Mouse (Mus musculus) thymus, postnatal 36 days (tissue): ENCODE results near the gene Lrrc10b.
A peak's percentile ranks its signal among the peaks of the same experiment; 100 is the strongest.

Source experiments
- DNase-seq, 2 experiments: peaks; one replicate each; pipeline ENCODE4 v3.0.0; 2022; ENCODE audit warnings: mixed read lengths in 2 of 2

Gene Lrrc10b

GRCm38 (mm10) chr19:10437521-10437920, 19.8 kb downstream of the Lrrc10b start:
- DNase-seq: no peak

DNA sequence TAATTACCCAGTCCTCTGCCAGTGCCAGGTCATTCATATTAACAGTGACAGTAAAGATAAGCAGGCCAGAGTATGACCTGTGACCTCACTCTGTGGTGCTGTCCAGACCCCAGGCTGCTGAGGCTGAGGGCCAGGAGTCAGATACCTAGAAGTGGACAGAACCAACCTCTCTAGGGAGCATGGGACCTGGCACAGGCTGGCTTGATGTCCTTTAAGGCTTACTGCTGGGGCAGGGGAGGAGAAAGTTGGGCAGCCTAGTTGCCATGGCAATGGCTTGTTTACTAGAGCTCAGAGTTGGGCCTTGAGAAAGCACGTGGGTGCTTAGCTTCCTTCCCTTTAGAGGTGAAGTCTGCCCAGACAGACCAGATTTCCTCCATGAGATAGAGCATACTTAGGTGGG, 20.5 kb downstream of the Lrrc10b start:
- no peak for DNase-seq

DNA sequence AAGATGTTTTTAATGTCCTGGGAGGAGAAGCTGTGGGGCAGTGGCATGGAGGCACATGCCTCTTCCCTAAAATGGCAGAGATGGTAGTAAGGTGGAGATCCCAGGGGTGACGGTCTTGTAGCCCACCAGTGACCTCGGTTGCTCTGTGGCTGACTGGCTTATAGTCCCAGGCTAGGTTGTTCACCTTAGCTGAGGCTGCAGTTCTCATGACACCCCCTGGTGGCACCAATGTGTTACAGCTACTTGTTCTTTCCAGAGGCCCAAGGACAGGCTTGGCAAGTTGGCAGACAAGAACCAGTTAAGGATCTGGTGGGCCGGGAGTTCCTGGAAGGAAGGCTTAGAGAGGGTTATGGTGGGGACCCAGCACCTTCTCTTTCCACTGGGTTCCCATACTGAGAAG, 21.4 kb downstream of the Lrrc10b start:
- peak; percentile 24 to 30 for DNase-seq

GRCm38 (mm10) chr19:10434927-10435326, 22.3 kb downstream of the Lrrc10b start:
- no peak for DNase-seq

DNA sequence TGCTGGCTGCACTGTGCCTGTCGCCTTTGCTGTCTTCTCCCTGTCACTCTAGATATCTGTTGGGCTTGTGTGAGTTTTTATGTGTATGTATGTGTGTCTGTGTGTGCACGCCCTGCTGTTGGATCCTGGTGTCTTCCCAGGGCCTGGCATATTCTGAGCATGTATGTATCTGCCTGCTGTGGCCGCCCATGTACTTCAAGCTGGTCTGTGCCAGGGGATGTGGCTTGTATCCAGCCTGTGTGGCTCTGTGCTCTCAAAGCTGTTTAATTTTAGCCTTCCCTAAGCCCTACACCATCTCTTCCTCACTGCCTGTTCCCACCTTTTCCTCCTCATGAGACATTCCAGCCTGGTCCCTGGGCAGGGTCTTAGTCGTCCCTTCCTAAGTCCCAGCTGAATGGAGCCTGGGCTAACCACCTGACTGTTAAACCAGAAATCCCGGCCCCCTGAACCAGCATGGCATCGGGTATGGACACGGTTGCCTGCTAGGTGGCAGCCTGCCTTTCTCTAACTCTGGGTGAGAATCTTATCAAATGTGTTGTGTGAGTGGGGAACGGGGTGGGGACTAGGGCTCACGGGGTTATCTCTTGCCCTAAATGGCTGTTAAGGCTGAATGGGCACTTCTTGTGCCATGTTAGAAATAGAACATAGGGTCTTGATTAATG, 23.3 kb downstream of the Lrrc10b start:
- no peak for DNase-seq

DNA sequence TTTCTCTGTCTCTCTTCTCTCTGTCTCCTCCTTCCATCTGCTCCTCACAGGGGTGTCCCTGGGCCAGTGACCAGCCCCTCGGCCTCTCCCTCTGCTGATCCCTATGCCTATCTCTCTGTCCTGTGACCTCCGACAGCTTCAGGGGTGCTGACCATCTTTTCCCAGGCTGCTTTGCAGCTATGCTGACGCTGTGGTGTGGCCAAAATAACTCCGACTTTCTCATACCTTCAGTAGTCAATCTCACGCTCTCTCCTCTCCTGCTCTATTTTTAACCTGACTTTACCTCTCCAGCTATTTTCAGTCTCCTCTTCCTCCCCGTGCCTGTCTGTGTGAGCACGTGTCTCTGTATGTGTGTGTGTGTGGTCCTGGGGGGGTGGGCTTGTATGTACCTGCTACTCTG, 24.0 kb downstream of the Lrrc10b start:
- no peak for DNase-seq

DNA sequence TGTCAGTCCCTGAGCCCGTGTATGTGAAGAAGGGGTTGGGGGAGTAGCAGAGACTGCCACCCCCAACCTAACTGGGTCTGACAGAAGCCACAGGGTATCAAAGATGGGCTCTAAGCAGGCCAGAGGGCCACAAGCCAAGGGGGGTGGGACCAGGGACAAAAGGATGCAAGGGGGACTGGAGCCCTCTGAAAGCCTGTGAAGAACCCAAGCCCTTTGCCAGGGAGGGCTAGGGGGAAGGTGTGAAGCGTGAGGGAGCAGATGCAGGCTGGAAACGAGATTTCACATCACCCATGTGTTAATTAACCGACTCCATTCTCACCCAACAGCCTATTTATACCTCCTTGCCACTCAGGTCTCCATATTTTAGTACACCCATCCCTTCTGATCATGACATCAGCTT, 25.4 kb downstream of the Lrrc10b start:
- no peak for DNase-seq

DNA sequence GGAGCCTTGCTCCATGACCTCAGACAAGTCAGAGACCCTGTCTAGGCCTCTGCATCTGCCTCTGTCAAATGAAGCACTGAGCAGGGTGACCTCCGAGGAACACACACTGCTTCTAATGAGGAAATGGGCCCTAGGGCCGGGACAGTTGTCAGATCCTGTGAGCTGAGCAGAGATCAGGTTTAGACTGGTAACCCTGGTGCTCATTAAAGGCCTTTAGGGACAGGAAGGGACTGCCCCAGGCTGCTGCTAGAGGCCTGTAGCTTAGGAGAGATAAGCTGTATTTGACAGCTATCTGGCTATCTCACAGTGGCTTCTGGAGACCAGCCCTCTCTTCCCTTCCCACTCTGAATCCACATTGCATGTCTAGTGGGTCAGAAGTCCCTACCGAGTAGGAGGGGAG, 25.9 kb downstream of the Lrrc10b start:
- no peak for DNase-seq

- DNase-seq: no peak
These were observed 27.9 kb downstream of the Lrrc10b start for GRCm38 (mm10) chr19:10429371-10429770.

DNA sequence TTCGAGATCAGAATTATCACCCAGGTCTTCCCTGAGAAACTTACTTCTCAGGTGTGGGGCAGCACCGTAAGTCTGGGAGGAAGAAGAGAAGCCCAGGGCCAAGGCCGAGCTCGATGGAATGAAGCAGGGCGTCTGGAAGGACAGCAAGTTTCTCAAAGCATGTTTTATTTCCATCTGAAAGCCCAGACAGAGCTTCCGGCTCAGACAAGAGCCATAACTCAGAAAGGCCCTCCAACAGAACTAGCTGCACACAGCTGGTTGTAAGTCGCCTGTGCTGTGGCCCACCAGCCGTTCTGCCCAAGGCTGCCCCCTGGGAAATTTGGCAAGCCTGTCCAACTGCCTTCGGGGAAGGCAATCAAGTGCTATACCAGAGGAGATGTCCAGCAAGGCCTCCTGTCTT, 29.8 kb downstream of the Lrrc10b start:
- DNase-seq: no peak

DNA sequence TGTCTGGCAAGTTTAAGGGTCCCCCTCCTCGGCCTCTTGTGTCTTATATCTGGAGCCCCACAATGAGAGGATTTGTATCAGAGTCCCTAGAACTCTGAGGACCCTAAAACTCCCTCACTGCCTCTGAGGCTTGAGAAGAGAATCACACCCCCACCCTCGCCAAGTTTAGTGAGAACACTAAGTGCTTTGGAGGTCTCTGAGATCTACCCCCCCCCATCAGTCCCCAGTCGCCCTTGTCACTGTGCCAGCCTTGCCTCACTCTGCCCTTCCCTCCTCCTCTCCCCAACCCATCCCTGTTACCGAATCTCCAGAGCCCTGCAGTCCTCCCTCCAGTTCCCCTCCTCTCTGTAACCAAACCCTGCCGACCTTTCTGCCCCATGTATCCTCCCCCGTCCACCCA, 30.5 kb downstream of the Lrrc10b start:
- DNase-seq: no peak

GRCm38 (mm10) chr19:10426312-10426711, 31.0 kb downstream of the Lrrc10b start:
- DNase-seq: no peak

GRCm38 (mm10) chr19:10425484-10426270, 31.6 kb downstream of the Lrrc10b start:
- DNase-seq: no peak

DNA sequence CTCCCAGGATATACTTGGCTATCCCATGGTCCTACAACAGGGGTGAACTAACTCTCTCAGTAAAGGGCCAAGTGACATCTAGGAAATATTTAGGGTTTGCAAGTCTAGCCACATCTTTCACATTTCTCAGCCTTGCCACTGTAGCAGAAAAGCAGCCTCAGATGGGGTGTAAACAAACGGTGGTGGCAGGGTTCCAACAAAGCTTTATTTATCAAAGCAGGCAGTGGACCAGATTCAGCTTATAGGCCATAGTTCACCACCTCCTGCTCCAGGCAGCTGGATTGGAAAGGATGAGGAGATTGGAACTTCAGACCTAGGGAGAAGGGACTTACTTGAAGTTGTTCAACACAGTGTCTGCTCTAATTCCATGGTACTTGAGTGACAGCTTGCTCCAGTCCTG, 32.5 kb downstream of the Lrrc10b start:
- no peak for DNase-seq

GRCm38 (mm10) chr19:10421986-10422976, 35.0 kb downstream of the Lrrc10b start:
- DNase-seq: no peak

GRCm38 (mm10) chr19:10417436-10417835, 39.8 kb downstream of the Lrrc10b start:
- no peak for DNase-seq

GRCm38 (mm10) chr19:10416889-10417288, 40.4 kb downstream of the Lrrc10b start:
- DNase-seq: no peak

GRCm38 (mm10) chr19:10415508-10415907, 41.8 kb downstream of the Lrrc10b start:
- DNase-seq: no peak

- DNase-seq: peak in 1 of 2 experiments; percentile 18
These were observed 43.5 kb downstream of the Lrrc10b start for GRCm38 (mm10) chr19:10413701-10414242.
